20 mouse cellular contexts compared by ENCODE assay signal in genomic region chr6:145300266-145300858, GRCm38 (mm10). TPM values are rescaled to one million over a fixed set of nuclear protein-coding genes. Genes with fewer than 3 reads are reported as not detected.
DNase-seq lines count a peak whose midpoint lies in the region; ATAC-seq and TF ChIP-seq lines count a peak whose summit lies in the region.
"Had no signal": no experiment of that assay in that cellular context is flagged by ENCODE, and none has a peak within 500 bp of the region (broad histone marks: within the 10 kb centered on the region; RNA-seq: fewer than 3 reads in every experiment).

No protein-coding gene starts in this region.

- peaks cover 79% of the 10 kb centered on the region for H3K27me3 ChIP-seq in heart, embryonic 10.5 days (ENCODE audit: insufficient read depth, poor library complexity, severe bottlenecking)
- H3K27me3 ChIP-seq in limb, embryonic 12.5 days: no peaks in the 10 kb centered on the region; the same call in 1 of the 2 replicates
- H3K27me3 ChIP-seq in limb, embryonic 10.5 days (ENCODE audit: low read depth, poor library complexity, severe bottlenecking): no peaks in the 10 kb centered on the region
- no peaks in the 10 kb centered on the region for H3K27me3 ChIP-seq in midbrain, postnatal 0 days (ENCODE audit: insufficient read depth, low read length)
- H3K27me3 ChIP-seq in midbrain, embryonic 15.5 days (replicated peaks): no peaks in the 10 kb centered on the region
- H3K27me3 ChIP-seq: forebrain, embryonic 15.5 days; liver, embryonic 15.5 days had no signal

- H3K4me2 ChIP-seq in limb, embryonic 12.5 days: no peak overlapping the region
- no peak overlapping the region for H3K4me2 ChIP-seq in midbrain, postnatal 0 days (ENCODE audit: low read depth, low read length, poor library complexity, severe bottlenecking)
- no peak overlapping the region for H3K4me2 ChIP-seq in midbrain, embryonic 15.5 days
- H3K4me2 ChIP-seq: forebrain, embryonic 15.5 days; liver, embryonic 15.5 days; midbrain, embryonic 11.5 days had no signal

- no peak overlapping the region for H3K4me3 ChIP-seq in heart, embryonic 10.5 days
- no peak overlapping the region for H3K4me3 ChIP-seq in limb, embryonic 12.5 days (replicated peaks)
- H3K4me3 ChIP-seq in limb, embryonic 10.5 days: no peak overlapping the region
- H3K4me3 ChIP-seq in midbrain, postnatal 0 days (ENCODE audit: low read depth, low read length): no peak overlapping the region
- no peak overlapping the region for H3K4me3 ChIP-seq in midbrain, embryonic 15.5 days
- H3K4me3 ChIP-seq: forebrain, embryonic 15.5 days; liver, embryonic 15.5 days had no signal

- peak; percentile 42 for DNase-seq in heart, embryonic 10.5 days (ENCODE audit: low spot score)
- no peak for DNase-seq in heart, adult 18-20 months
- no peak for DNase-seq in limb, embryonic 10.5 days (ENCODE audit: low spot score)
- peak; percentile 67 for DNase-seq in midbrain, postnatal 0 days (ENCODE audit: low spot score)
- DNase-seq in adrenal gland, adult 2 months: no peak
- DNase-seq: adrenal gland, postnatal 36 days; cerebellum, adult 2 months; cerebellum, postnatal 36 days; heart, postnatal 14 days; kidney, adult 8-10 months; kidney, postnatal 4 days; right cerebral cortex, postnatal 14 days; thymus, postnatal 4 days had no signal

- no peaks in the 10 kb centered on the region for H3K36me3 ChIP-seq in heart, embryonic 10.5 days
- H3K36me3 ChIP-seq in limb, embryonic 12.5 days: no peaks in the 10 kb centered on the region
- no peaks in the 10 kb centered on the region for H3K36me3 ChIP-seq in limb, embryonic 10.5 days
- H3K36me3 ChIP-seq in midbrain, postnatal 0 days (ENCODE audit: insufficient read depth, low read length): no peaks in the 10 kb centered on the region
- no peaks in the 10 kb centered on the region for H3K36me3 ChIP-seq in midbrain, embryonic 15.5 days (replicated peaks)
- H3K36me3 ChIP-seq: forebrain, embryonic 15.5 days; liver, embryonic 15.5 days had no signal

- peaks cover 24% of the 10 kb centered on the region for H3K4me1 ChIP-seq in heart, embryonic 10.5 days
- H3K4me1 ChIP-seq in limb, embryonic 12.5 days (replicated peaks): peaks cover 24% of the 10 kb centered on the region
- H3K4me1 ChIP-seq in limb, embryonic 10.5 days: peaks cover 12% of the 10 kb centered on the region
- peaks cover 7% of the 10 kb centered on the region for H3K4me1 ChIP-seq in midbrain, postnatal 0 days (ENCODE audit: insufficient read depth, low read length)
- H3K4me1 ChIP-seq in midbrain, embryonic 15.5 days: peaks cover 17% of the 10 kb centered on the region

- peaks cover 5% of the 10 kb centered on the region; the same call in 1 of the 2 replicates for H3K9me3 ChIP-seq in heart, embryonic 10.5 days
- H3K9me3 ChIP-seq in limb, embryonic 12.5 days: no peaks in the 10 kb centered on the region
- H3K9me3 ChIP-seq in limb, embryonic 10.5 days (replicated peaks): no peaks in the 10 kb centered on the region
- no peaks in the 10 kb centered on the region for H3K9me3 ChIP-seq in midbrain, postnatal 0 days (ENCODE audit: low read length)
- H3K9me3 ChIP-seq in midbrain, embryonic 15.5 days: no peaks in the 10 kb centered on the region
- H3K9me3 ChIP-seq: forebrain, embryonic 15.5 days; liver, embryonic 15.5 days had no signal

- ATAC-seq in limb, embryonic 12.5 days (ENCODE audit: insufficient number of reproducible peaks, insufficient read depth, low FRiP score, low TSS enrichment, low read depth): no peak
- ATAC-seq in midbrain, postnatal 0 days (ENCODE audit: low FRiP score): peak; percentile 39; the same call in 1 of the 2 replicates
- ATAC-seq in midbrain, embryonic 15.5 days (replicated peaks): no peak
- ATAC-seq: forebrain, embryonic 15.5 days; intestine, embryonic 16.5 days had no signal

- TF ChIP-seq CTCF in midbrain, postnatal 0 days (IDR thresholded peaks at IDR 0.05): no peak

- no peak overlapping the region for H3K27ac ChIP-seq in heart, embryonic 10.5 days
- 0 out of 2 replicates have a peak overlapping the region, but pooled peaks have one; percentile 14 for H3K27ac ChIP-seq in limb, embryonic 12.5 days
- H3K27ac ChIP-seq in limb, embryonic 10.5 days: no peak overlapping the region
- no peak overlapping the region for H3K27ac ChIP-seq in midbrain, postnatal 0 days (ENCODE audit: low read depth, low read length)
- no peak overlapping the region for H3K27ac ChIP-seq in midbrain, embryonic 15.5 days
- H3K27ac ChIP-seq: forebrain, embryonic 15.5 days; kidney, postnatal 0 days; liver, embryonic 15.5 days had no signal

- H3K9ac ChIP-seq in limb, embryonic 12.5 days (replicated peaks): no peak overlapping the region
- H3K9ac ChIP-seq in midbrain, postnatal 0 days (replicated peaks; ENCODE audit: low read length, poor library complexity, severe bottlenecking): no peak overlapping the region
- no peak overlapping the region for H3K9ac ChIP-seq in midbrain, embryonic 15.5 days
- H3K9ac ChIP-seq: forebrain, embryonic 15.5 days; liver, embryonic 15.5 days had no signal

- 58% methylated on average over 6 of the region's 6 CpGs for WGBS in heart, embryonic 10.5 days
- 49% methylated on average over 6 of the region's 6 CpGs for WGBS in limb, embryonic 12.5 days
- 68% methylated on average over 6 of the region's 6 CpGs for WGBS in limb, embryonic 10.5 days
- WGBS in midbrain, postnatal 0 days: 48% methylated on average over 6 of the region's 6 CpGs
- WGBS in midbrain, embryonic 15.5 days: 44% methylated on average over 6 of the region's 6 CpGs

RNA-seq across cellular contexts. Expression of gene Kras, which starts 50.3 kb away (rescaled TPM):
- polyA plus RNA-seq in heart, embryonic 10.5 days (2016; fragmentation: Nextera tagmentation; extraction: Ambion mirVana): 45.2 and 70.6 TPM in 2 replicates
- total RNA-seq in heart, adult 18-20 months (2021): 10 to 100 TPM; 35.0 to 37.7 TPM
- polyA plus RNA-seq in limb, embryonic 12.5 days (2016; fragmentation: Nextera tagmentation; extraction: Ambion mirVana): 83.7 and 91.2 TPM in 2 replicates
- 78.5 and 80.8 TPM in 2 replicates for polyA plus RNA-seq in limb, embryonic 10.5 days (2016; fragmentation: Nextera tagmentation; extraction: Ambion mirVana)
- 36.0 and 47.8 TPM in 2 replicates for total RNA-seq in midbrain, postnatal 0 days (2014; rRNA removed)
- polyA plus RNA-seq in midbrain, postnatal 0 days (2015; fragmentation: Nextera tagmentation; extraction: Ambion mirVana): 64.7 and 80.2 TPM in 2 replicates
- polyA plus RNA-seq in midbrain, embryonic 15.5 days (2015; fragmentation: Nextera tagmentation; extraction: Ambion mirVana): 88.8 and 90.1 TPM in 2 replicates
- total RNA-seq in adrenal gland, adult 2 months (2021): 10 to 100 TPM; 32.3 to 46.6 TPM
- polyA plus RNA-seq in adrenal gland, adult 2 months (2012; rRNA removed): 2.7 and 3.2 TPM in 2 replicates

Comparison
In these comparisons a context has a peak if more than half of its experiments do, and no peak if none do; other contexts are left out.
1. DNase-seq: peak in heart, embryonic 10.5 days (single experiment) and midbrain, postnatal 0 days (single experiment); none in heart, adult 18-20 months (0 of 2), limb, embryonic 10.5 days (single experiment) and adrenal gland, adult 2 months (single experiment).
2. RNA of gene Kras, which starts 50.3 kb away (polyA plus RNA-seq): 88.8 to 90.1 TPM in midbrain, embryonic 15.5 days, 83.7 to 91.2 TPM in limb, embryonic 12.5 days, 64.7 to 80.2 TPM in midbrain, postnatal 0 days, 78.5 to 80.8 TPM in limb, embryonic 10.5 days and 45.2 to 70.6 TPM in heart, embryonic 10.5 days; 2.7 to 3.2 TPM in adrenal gland, adult 2 months; every median in the first group is over 10 times any median in the second.